Mouse (Mus musculus): Measurements from ENCODE around the gene Npb.
A peak's percentile ranks its signal among the peaks of the same experiment; 100 is the strongest.

Gene Npb

GRCm38 (mm10) chr11:120633520-120634343, 25.5 kb downstream of the Npb start, which contains the start of gene Mafg:
Gene Mafg, minus strand, starts transcription at chr11:120633600.
- peak; percentile 79 to 82 for DNase-seq

GRCm38 (mm10) chr11:120634810-120635209, 26.5 kb downstream of the Npb start:
- no peak for DNase-seq

DNA sequence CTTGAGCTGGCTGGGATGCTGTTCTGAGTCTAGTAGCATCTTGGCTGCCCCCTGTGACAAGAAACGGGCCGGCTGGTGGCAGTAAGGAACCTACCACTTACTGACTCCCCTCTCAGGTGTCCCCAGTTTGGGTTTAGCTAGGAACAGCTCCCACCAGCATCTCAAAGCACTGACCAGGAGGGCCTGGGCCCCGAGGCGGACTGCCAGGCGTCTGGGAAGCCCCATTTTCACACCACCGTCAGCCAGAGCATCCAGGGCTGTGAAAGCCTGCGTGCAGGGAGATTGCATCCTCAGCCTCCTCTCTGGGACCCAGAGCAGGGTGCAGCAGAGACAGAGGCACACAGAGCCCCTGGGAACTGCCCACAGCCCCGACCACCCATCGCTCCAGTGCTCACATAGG, 33.0 kb downstream of the Npb start:
- DNase-seq, result no peak

- no peak for DNase-seq
Observed at GRCm38 (mm10) chr11:120641869-120642268, 33.6 kb downstream of the Npb start.

- DNase-seq, result peak; percentile 31 to 33
Observed at GRCm38 (mm10) chr11:120642939-120643600, 34.8 kb downstream of the Npb start.

DNA sequence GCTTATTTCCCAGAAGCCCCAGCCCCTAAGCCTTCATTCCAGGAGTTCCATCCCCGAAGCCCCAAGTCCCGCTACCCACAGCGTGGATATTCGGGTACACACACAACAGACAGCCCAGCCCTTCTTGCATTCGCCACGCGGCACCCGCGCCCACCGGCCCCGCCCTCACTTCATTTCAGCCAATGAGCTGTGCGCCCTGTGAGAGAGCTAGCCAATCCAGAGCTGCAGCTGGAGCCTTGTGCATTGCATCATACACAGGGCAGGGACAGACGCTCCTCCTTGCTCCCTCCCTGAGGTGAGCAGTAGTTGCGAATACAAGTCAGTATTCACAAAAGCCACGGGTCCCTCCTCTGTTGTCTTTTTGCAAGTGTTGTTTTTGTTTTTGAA, 35.3 kb downstream of the Npb start, which contains the start of gene Pycr1:
Gene Pycr1 (minus strand): TSS at position 169 of the 387 bp plus-strand sequence.
- DNase-seq, result peak; percentile 91 to 92

DNA sequence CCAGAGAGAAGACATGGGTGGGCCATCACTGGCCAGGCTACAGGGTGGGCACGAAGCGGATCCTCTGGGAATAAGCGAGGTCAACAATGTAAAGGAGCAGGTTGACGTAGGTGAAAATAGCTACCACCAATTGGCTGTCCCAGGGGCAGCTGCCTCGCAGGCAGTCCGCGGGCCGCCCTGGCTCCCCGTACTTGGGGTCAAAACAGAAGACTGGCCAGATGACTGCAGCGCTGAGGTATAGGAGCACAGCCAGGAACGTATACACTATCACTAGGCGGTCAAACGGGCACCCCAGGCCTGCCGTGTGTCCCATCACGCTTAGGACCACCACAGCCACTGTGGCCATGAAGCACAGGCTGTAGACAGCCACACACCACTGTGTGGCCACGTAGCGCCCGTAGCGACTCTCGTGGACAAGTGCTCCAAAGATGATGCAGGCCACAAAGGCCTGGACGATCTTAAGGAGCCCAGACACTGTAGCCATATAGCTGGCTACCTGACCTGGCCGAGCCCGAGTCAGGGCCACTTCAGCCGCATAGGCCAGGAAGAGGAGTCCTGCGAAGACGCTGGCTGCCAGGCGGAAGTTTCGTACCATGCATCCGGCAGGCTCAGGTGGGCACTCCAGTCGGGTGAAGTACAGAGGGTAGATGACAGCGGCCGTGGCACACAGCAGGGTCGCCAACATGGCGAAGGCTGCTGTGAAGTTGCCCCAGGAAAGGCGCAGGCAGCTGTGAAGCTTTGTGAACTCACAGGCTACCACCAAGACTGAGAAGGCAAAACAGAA, 39.0 kb downstream of the Npb start:
- DNase-seq, result no peak

DNA sequence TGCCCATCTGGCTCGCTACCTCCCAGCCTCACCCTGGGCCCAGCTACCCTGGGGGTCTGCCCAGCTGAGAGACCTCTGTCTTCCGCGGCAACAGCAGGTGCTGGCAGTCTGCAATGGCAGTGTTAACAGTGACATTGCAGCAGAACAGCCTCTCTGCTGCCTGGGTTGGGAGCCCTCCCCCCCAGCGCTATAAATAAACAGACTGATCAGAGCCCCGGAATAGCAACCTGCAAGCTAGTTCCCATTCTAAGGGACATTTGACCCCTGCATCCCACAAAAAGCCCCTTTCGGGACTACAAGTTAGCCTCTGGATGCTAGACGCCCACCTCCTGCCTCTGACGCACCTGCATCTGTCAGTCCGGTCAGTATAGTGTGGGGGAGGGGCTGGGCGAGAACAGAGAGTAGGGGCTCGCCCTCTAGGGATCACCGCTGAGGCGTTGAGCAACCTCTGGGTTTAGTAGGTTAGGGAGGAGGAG, 39.8 kb downstream of the Npb start, which contains the start of gene Myadml2:
Gene Myadml2 (minus strand): TSS at position 158 of the 476 bp plus-strand sequence.
- peak in 1 of 2 experiments; percentile 49 for DNase-seq

DNA sequence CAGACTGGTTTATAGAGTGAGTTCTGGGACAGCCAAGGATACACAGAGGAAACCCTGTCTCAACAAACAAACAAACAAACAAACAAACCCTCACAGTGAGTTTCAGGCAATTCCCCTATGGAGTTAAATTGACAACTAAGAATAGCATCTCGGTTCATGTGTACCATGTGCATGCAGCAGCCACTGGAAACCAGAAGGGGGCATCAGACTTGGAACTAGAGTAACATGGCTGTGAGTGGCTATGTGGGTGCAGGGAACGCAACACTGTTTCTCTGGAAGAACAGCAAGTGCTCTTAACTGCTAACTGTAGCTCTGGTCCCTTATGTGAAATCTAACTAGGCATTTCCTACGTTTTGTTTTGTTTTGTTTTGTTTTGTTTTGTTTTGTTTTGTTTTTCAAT, 43.6 kb downstream of the Npb start:
- no peak for DNase-seq

GRCm38 (mm10) chr11:120654741-120655140, 46.5 kb downstream of the Npb start:
- DNase-seq, result no peak

DNA sequence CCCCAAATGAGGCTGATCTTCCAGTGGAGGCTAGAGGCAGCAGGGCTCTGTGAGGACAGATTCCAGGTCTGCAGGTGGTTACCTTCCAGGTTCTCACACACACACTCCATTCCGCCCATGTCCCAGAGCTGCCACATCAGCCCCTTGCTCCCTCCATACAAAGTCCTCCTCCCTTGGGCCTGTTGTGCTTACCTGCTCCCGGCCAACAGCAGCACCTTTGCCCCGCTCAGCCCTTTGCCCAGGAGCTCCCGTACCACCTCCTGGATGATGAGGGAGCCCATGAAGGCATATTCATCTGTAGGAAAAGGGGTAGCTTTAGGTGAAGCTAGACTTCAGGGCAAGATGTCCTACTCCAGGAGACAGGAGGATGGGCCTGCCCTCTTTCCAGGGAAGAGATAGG, 49.0 kb downstream of the Npb start:
- no peak for DNase-seq

Measured in thymus, adult 18-20 months (tissue).